Mouse (Mus musculus): Measurements from ENCODE around the gene Krtap1-3.

GRCm38 (mm10) chr11:99583245-99583704, 7.9 kb downstream of the Krtap1-3 start, which contains the start of gene Krtap1-4:
- TF ChIP-seq EP300 (optimal IDR thresholded peaks at IDR 0.05), result no peak
- no peak for TF ChIP-seq CTCF (IDR thresholded peaks at IDR 0.05; ENCODE audit: low read depth)
